Mouse (Mus musculus) CH12.LX (cell line): ENCODE results near the gene Aspg. TPM values are rescaled to one million over a fixed set of nuclear protein-coding genes. Genes with fewer than 3 reads are reported as not detected.
A peak's percentile ranks its signal among the peaks of the same experiment; 100 is the strongest.

Experiments used
- DNase-seq: peaks from one replicate; pipeline ENCODE4 v3.0.0-alpha.2; 2013; ENCODE audit errors: extremely low read depth
- H3K27ac ChIP-seq: 2 replicates; pipeline ENCODE4 v1.5.1; 2012; ENCODE audit warnings: low read depth, mild to moderate bottlenecking, control low read depth, moderate library complexity; ENCODE audit not compliant: insufficient read depth
- H3K27me3 ChIP-seq: replicated peaks from 2 replicates; pipeline ENCODE3; 2012; ENCODE audit warnings: inconsistent platforms
- H3K36me3 ChIP-seq, 2 experiments: replicated peaks in 1 of 2; 2 replicates each; pipeline versions ENCODE3 to v1.6.1; 2012; ENCODE audit warnings: inconsistent platforms in 1 of 2, low read length in 1 of 2, mild to moderate bottlenecking in 1 of 2, mixed read lengths in 1 of 2, moderate library complexity in 1 of 2; ENCODE audit not compliant: control insufficient read depth in 1 of 2, insufficient read depth in 1 of 2
- H3K4me1 ChIP-seq, 2 experiments: 2 replicates each; pipeline ENCODE4 v1.6.1; 2012; ENCODE audit warnings: inconsistent platforms in 1 of 2, moderate library complexity in 1 of 2; ENCODE audit not compliant: insufficient read depth in 2 of 2, control insufficient read depth in 1 of 2
- H3K4me2 ChIP-seq: 2 replicates; pipeline ENCODE4 v1.6.1; 2012; ENCODE audit warnings: low read depth, mild to moderate bottlenecking, control low read depth; ENCODE audit not compliant: poor library complexity, insufficient read depth, severe bottlenecking
- H3K4me3 ChIP-seq, 3 experiments: fragments of 150-350 bp in 1 of 3; sonication (generic) in 1 of 3; replicated peaks in 1 of 3; 2 replicates each; pipeline versions ENCODE3 to v1.5.1; 2011 to 2012; ENCODE audit warnings: low read depth in 2 of 3, low read length in 2 of 3, mild to moderate bottlenecking in 2 of 3, moderate library complexity in 2 of 3, control low read depth in 1 of 3, improper control_type of control experiment in 1 of 3, inconsistent platforms in 1 of 3, mixed read lengths in 1 of 3; ENCODE audit not compliant: poor library complexity in 1 of 3
- H3K79me2 ChIP-seq: replicated peaks from 2 replicates; pipeline ENCODE4 v1.6.1; 2012; ENCODE audit warnings: mild to moderate bottlenecking, moderate library complexity; ENCODE audit not compliant: control insufficient read depth, poor library complexity, insufficient read depth, severe bottlenecking; ENCODE audit errors: extremely low read depth
- H3K9ac ChIP-seq: 2 replicates; pipeline ENCODE4 v1.6.1; 2012; ENCODE audit warnings: low read depth, mild to moderate bottlenecking, control low read depth, moderate library complexity; ENCODE audit not compliant: insufficient read depth
- H3K9me3 ChIP-seq: replicated peaks from 2 replicates; pipeline ENCODE3; 2012; ENCODE audit warnings: low read length, inconsistent platforms, mixed read lengths
- BHLHE40 ChIP-seq: IDR thresholded peaks from 2 replicates; pipeline ENCODE4 v1.6.1; 2011; ENCODE audit warnings: mild to moderate bottlenecking, low read depth, low read length, improper control_type of control experiment
- CHD2 ChIP-seq: IDR thresholded peaks from 2 replicates; pipeline ENCODE4 v1.6.1; 2011; ENCODE audit warnings: low read length, improper control_type of control experiment
- CTCF ChIP-seq, 2 experiments: IDR thresholded peaks in 1 of 2; conservative IDR thresholded peaks in 1 of 2; 2 replicates each; pipeline ENCODE4 v1.5.1; 2011 to 2012; ENCODE audit warnings: low read depth in 2 of 2, low read length in 2 of 2, improper control_type of control experiment in 1 of 2, inconsistent platforms in 1 of 2, mild to moderate bottlenecking in 1 of 2, moderate library complexity in 1 of 2
- ELF1 ChIP-seq: IDR thresholded peaks from 2 replicates; pipeline ENCODE4 v1.6.1; 2014; ENCODE audit warnings: low read depth, mild to moderate bottlenecking, inconsistent platforms, low read length, improper control_type of control experiment
- MAFK ChIP-seq: IDR thresholded peaks from 2 replicates; pipeline ENCODE4 v1.6.1; 2011; ENCODE audit warnings: low read length, improper control_type of control experiment; ENCODE audit not compliant: insufficient replicate concordance
- MAZ ChIP-seq: IDR thresholded peaks from 2 replicates; pipeline ENCODE4 v1.6.1; 2012; ENCODE audit warnings: low read depth, mild to moderate bottlenecking, inconsistent platforms, low read length, improper control_type of control experiment, moderate library complexity
- PAX5 ChIP-seq: IDR thresholded peaks from 2 replicates; pipeline ENCODE4 v1.6.1; 2012; ENCODE audit warnings: low read length, inconsistent platforms, mixed read lengths
- RAD21 ChIP-seq: IDR thresholded peaks from 2 replicates; pipeline ENCODE4 v1.6.1; 2011; ENCODE audit warnings: low read depth, mild to moderate bottlenecking, low read length, improper control_type of control experiment, moderate library complexity
- RCOR1 ChIP-seq: conservative IDR thresholded peaks from 2 replicates; pipeline ENCODE4 v1.6.1; 2012; ENCODE audit warnings: low read depth, mild to moderate bottlenecking, inconsistent platforms, low read length, improper control_type of control experiment
- SIN3A ChIP-seq: IDR thresholded peaks from 2 replicates; pipeline ENCODE4 v1.6.1; 2012; ENCODE audit warnings: low read length, improper control_type of control experiment, inconsistent platforms
- SMC3 ChIP-seq: IDR thresholded peaks from 2 replicates; pipeline ENCODE4 v1.6.1; 2011; ENCODE audit warnings: low read depth, low read length, improper control_type of control experiment
- ZKSCAN1 ChIP-seq: IDR thresholded peaks from 2 replicates; pipeline ENCODE4 v1.6.1; 2012; ENCODE audit warnings: low read depth, inconsistent platforms, low read length, improper control_type of control experiment, borderline replicate concordance
- ZNF384 ChIP-seq: IDR thresholded peaks from 2 replicates; pipeline ENCODE4 v1.6.1; 2012; ENCODE audit warnings: low read depth, low read length, improper control_type of control experiment, inconsistent platforms
- dilution Hi-C: fragments of 300-500 bp; cut with MboI; formaldehyde crosslinking; loops from 2 replicates; pipeline ENCODE4 v1.14.3; 2020; ENCODE audit warnings: low sequenced_read_pairs; ENCODE audit not compliant: extremely low pct_unique_long_range_greater_than_20kb, extremely low pct_ligation_motif_present
- in situ Hi-C: fragments of 300-500 bp; cut with MboI; formaldehyde crosslinking; loops from 3 replicates; pipeline ENCODE4 v1.14.3; 2019; ENCODE audit warnings: low sequenced_read_pairs, low pct_ligation_motif_present, low pct_unique_long_range_greater_than_20kb, mixed read lengths
- polyA plus RNA-seq: library from polyadenylated mRNA; unstranded; fragments of >175 nt; gene quantifications from 2 replicates; pipeline ENCODE4 v1.2.1, GENCODE M21; 2012; ENCODE audit warnings: low read depth; ENCODE audit not compliant: insufficient read length
- total RNA-seq, 2 experiments: library from RNA; depleted of rRNA; stranded (reverse); fragments of 300-350 nt in 1 of 2; fragments of >200 nt in 1 of 2; gene quantifications; 2 replicates each; pipeline ENCODE4 v1.2.3; 2012 to 2014

The Aspg gene
- total and polyA plus RNA-seq, 3 experiments, result not detected

- Histone ChIP-seq H3K27me3 (peaks cover 26% of the 10 kb centered on the region), H3K27ac (no peak overlapping the region), H3K4me2 (no peak overlapping the region), H3K36me3 (no peaks in the 10 kb centered on the region), H3K9me3 (peaks cover 28% of the 10 kb centered on the region), H3K4me3 (no peak overlapping the region), H3K4me1 (no peaks in the 10 kb centered on the region), H3K79me2 (no peaks in the 10 kb centered on the region), H3K9ac (no peak overlapping the region)
- dilution Hi-C loops, result no loop called here
- no peak for DNase-seq
- in situ Hi-C loops, result loop anchor here (10.0 kb wide), 2 partner anchors 330 to 390 kb away; no protein-coding TSS in a partner anchor
- TF ChIP-seq ZKSCAN1 (no peak), RCOR1 (no peak), BHLHE40 (no peak), MAZ (no peak), SMC3 (no peak), ZNF384 (no peak), SIN3A (no peak), PAX5 (no peak)
Observed at GRCm38 (mm10) chr12:112144377-112145115, 38.1 kb downstream of the Aspg start.

GRCm38 (mm10) chr12:112145211-112145874, 38.9 kb downstream of the Aspg start:
- no peaks in the 10 kb centered on the region for H3K4me1 ChIP-seq
- H3K79me2 ChIP-seq, result no peaks in the 10 kb centered on the region
- dilution Hi-C loops (no loop called here), in situ Hi-C loops (loop anchor here (10.0 kb wide), 2 partner anchors 329 to 389 kb away; no protein-coding TSS in a partner anchor)
- H3K4me2 ChIP-seq, result peak overlapping the region; percentile 8; the same call in 1 of the 2 replicates
- H3K36me3 ChIP-seq, result no peaks in the 10 kb centered on the region
- peaks cover 28% of the 10 kb centered on the region for H3K9me3 ChIP-seq
- H3K4me3 ChIP-seq, result no peak overlapping the region
- DNase-seq, result no peak
- peaks cover 34% of the 10 kb centered on the region for H3K27me3 ChIP-seq
- no peak overlapping the region for H3K9ac ChIP-seq
- TF ChIP-seq CTCF (conservative IDR thresholded peaks at IDR 0.05 in 1 of 2, IDR thresholded peaks at IDR 0.05 in 1 of 2; ENCODE audit: low read depth in 2 of 2, low read length in 2 of 2) (peak in 1 of 2 experiments; percentile 79; a peak in 2 of 4 replicates), MAFK (no peak), CHD2 (no peak), RAD21 (peak; percentile 72), ELF1 (no peak), SMC3 (peak; percentile 74)
- H3K27ac ChIP-seq, result no peak overlapping the region
